Mouse (Mus musculus) adrenal gland, postnatal 25 days (tissue): ENCODE measurements around the gene Cldn34d. TPM values are rescaled to one million over a fixed set of nuclear protein-coding genes. Genes with fewer than 3 reads are reported as not detected.

Source experiments
- DNase-seq: peaks from one replicate; pipeline ENCODE4 v3.0.0; 2021; ENCODE audit warnings: mixed read lengths
- long read RNA-seq: library from polyadenylated mRNA; stranded (forward); transcript quantifications from one replicate; pipeline ENCODE4 v2.0.0, GENCODE M21; 2021
- total RNA-seq: library from RNA; stranded (reverse); gene quantifications from 2 replicates; pipeline ENCODE4 v1.2.3, GENCODE M21; 2021

Gene Cldn34d
- total RNA-seq: not detected in 2 replicates
- long read RNA-seq: 0 reads

DNA sequence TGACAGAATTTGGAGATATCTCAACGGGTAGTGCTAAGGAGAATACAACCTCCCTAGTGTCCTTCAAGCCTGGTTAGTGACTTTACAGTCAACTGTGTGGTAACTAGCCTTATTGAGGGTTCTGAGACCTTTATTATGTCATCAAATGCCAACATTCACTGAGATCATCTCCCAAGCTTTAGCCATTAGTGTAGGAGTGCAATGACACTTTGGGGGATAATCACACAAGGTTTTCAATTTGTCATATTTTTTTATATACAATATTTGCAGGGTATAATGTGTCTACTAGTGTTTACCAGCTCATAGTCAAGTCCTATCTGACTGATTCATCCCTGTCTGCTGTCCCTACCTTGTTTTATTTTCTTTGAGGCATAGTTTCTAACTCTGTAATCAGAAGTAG lies at the start of gene Cldn34d:
Gene Cldn34d (minus strand): TSS at position 101 of the 400 bp plus-strand sequence.
- no peak for DNase-seq

DNA sequence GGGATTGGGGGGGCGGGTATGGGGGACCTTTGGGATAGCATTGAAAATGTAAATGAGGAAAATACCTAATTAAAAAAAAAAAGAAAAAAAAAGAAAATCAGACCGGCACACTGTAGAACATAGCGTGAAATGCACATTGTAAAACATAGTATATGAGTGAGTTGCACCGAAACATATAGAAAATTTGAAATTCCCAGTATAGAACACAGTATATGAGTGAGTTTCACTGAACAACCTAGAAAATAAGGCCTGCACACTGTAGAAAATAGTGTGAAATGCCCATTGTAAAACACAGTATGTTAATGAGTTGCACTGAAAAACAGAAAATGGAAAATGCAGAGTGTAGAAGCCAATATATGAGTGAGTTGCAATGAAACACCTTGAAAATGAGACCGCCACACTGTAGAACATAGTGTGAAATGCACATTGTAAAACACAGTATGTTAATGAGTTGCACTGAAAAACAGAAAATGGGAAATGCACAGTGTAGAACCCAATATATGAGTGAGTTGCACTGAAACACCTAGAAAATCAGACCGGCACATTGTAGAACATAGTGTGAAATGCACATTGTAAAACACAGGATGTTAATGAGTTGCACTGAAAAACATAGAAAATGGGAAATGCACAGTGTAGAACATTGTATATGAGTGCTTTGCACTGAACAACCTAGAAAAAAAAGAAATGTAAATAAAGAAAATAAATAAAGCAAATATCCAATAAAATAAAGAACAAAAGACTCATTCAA lies 4.1 kb downstream of the Cldn34d start:
- DNase-seq: peak; percentile 1

Other genes with a start within 250 kb of the Cldn34d start
- gene Cldn34b4, start 209.6 kb downstream of the Cldn34d start, total RNA-seq: not detected in 2 replicates